Mouse (Mus musculus) hindbrain, postnatal 0 days (tissue): ENCODE results near the gene Gm3417. TPM values are rescaled to one million over a fixed set of nuclear protein-coding genes. Genes with fewer than 3 reads are reported as not detected.
A peak's percentile ranks its signal among the peaks of the same experiment; 100 is the strongest.

Source experiments
- ATAC-seq: fragments of 200-750 bp; cut with Nextera tagmentation; 2 replicates; pipeline ENCODE4 v1.8.0; 2017; ENCODE audit warnings: mild to moderate bottlenecking, moderate TSS enrichment, moderate library complexity
- DNase-seq: peaks from one replicate; pipeline ENCODE4 v3.0.0-alpha.2; 2015; ENCODE audit warnings: low spot score
- H3K27ac ChIP-seq: fragments of 300-500 bp; sonication (generic); 2 replicates; pipeline ENCODE4 v1.5.1; 2014; ENCODE audit warnings: mild to moderate bottlenecking
- H3K27me3 ChIP-seq: fragments of 300-500 bp; sonication (generic); 2 replicates; pipeline ENCODE4 v1.6.1; 2014; ENCODE audit warnings: low read length, mixed read lengths; ENCODE audit not compliant: insufficient read depth
- H3K36me3 ChIP-seq: fragments of 300-500 bp; sonication (generic); 2 replicates; pipeline ENCODE4 v1.6.1; 2014; ENCODE audit warnings: low read length, mixed read lengths; ENCODE audit not compliant: insufficient read depth
- H3K4me1 ChIP-seq: fragments of 300-500 bp; sonication (generic); 2 replicates; pipeline ENCODE4 v1.6.1; 2014; ENCODE audit warnings: antibody characterized with exemption, low read length, mixed read lengths; ENCODE audit not compliant: insufficient read depth
- H3K4me2 ChIP-seq: fragments of 300-500 bp; sonication (generic); 2 replicates; pipeline ENCODE4 v1.6.1; 2014; ENCODE audit warnings: low read depth, mild to moderate bottlenecking, low read length, moderate library complexity, mixed read lengths
- H3K4me3 ChIP-seq: fragments of 300-500 bp; sonication (generic); 2 replicates; pipeline ENCODE4 v1.5.1; 2014; ENCODE audit warnings: low read length
- H3K9ac ChIP-seq: fragments of 300-500 bp; sonication (generic); replicated peaks from 2 replicates; pipeline ENCODE4 v1.6.1; 2014; ENCODE audit warnings: mild to moderate bottlenecking, low read length, moderate library complexity, mixed read lengths
- H3K9me3 ChIP-seq: fragments of 300-500 bp; sonication (generic); 2 replicates; pipeline ENCODE4 v1.6.1; 2016; ENCODE audit warnings: low read length, mixed read lengths
- CTCF ChIP-seq: IDR thresholded peaks from 2 replicates; pipeline ENCODE4 v1.5.1; 2016; ENCODE audit warnings: antibody characterized with exemption, control low read depth, low read depth
- WGBS: fragments of 180-500 bp; shearing (Covaris S2); extraction: QIAGEN DNeasy Blood & Tissue Kit; methylation state at CpG from one replicate; pipeline ENCODE4 v1.1.7; 2014; 5-methylcytosine and 5-hydroxymethylcytosine counted together
- polyA plus RNA-seq: library from polyadenylated mRNA; unstranded; fragments of >200 nt; fragmentation: Nextera tagmentation; extraction: Ambion mirVana; gene quantifications from 2 replicates; pipeline ENCODE4 v1.2.1, GENCODE M21; 2015
- total RNA-seq: library from RNA; depleted of rRNA; stranded (reverse); fragments of >200 nt; gene quantifications from 2 replicates; pipeline ENCODE4 v1.2.3, GENCODE M21; 2014; rRNA removed

Gene Gm3417
- total and polyA plus RNA-seq, 2 experiments from 2014 or later, result 1.3 TPM; not detected in 1

GRCm38 (mm10) chr17:14928631-14929030, 50.0 kb downstream of the Gm3417 start:
- Histone ChIP-seq H3K4me1 (no peaks in the 10 kb centered on the region), H3K36me3 (no peaks in the 10 kb centered on the region), H3K4me3 (no peak overlapping the region), H3K27me3 (no peaks in the 10 kb centered on the region), H3K27ac (no peak overlapping the region), H3K9ac (no peak overlapping the region), H3K9me3 (no peaks in the 10 kb centered on the region), H3K4me2 (no peak overlapping the region)
- WGBS, result 74% methylated on average over 5 of the region's 5 CpGs
- TF ChIP-seq CTCF, result 0 out of 2 replicates have a peak, but pooled peaks have one; percentile 7
- DNase-seq (no peak), ATAC-seq (no peak)

- no peak for DNase-seq
- Histone ChIP-seq H3K4me2 (no peak overlapping the region), H3K27ac (no peak overlapping the region), H3K4me1 (no peaks in the 10 kb centered on the region), H3K4me3 (no peak overlapping the region), H3K9me3 (no peaks in the 10 kb centered on the region), H3K27me3 (no peaks in the 10 kb centered on the region), H3K36me3 (no peaks in the 10 kb centered on the region), H3K9ac (no peak overlapping the region)
- no peak for TF ChIP-seq CTCF
- no peak for ATAC-seq
- 82% methylated on average over 8 of the region's 8 CpGs for WGBS
Observed at GRCm38 (mm10) chr17:14927644-14928218, 50.9 kb downstream of the Gm3417 start.

GRCm38 (mm10) chr17:14921582-14921981, 57.0 kb downstream of the Gm3417 start:
- no peak overlapping the region for H3K27ac ChIP-seq
- DNase-seq, result no peak
- no peaks in the 10 kb centered on the region for H3K36me3 ChIP-seq
- no peaks in the 10 kb centered on the region for H3K27me3 ChIP-seq
- WGBS, result 74% methylated on average over 6 of the region's 6 CpGs
- no peak for ATAC-seq
- TF ChIP-seq CTCF, result no peak
- H3K4me1 ChIP-seq, result no peaks in the 10 kb centered on the region
- H3K4me3 ChIP-seq, result no peak overlapping the region
- H3K9me3 ChIP-seq, result no peaks in the 10 kb centered on the region
- no peak overlapping the region for H3K4me2 ChIP-seq
- no peak overlapping the region for H3K9ac ChIP-seq

GRCm38 (mm10) chr17:14917866-14918265, 60.7 kb downstream of the Gm3417 start:
- no peaks in the 10 kb centered on the region for H3K4me1 ChIP-seq
- 88% methylated on average over 8 of the region's 8 CpGs for WGBS

GRCm38 (mm10) chr17:14914401-14914800, 64.2 kb downstream of the Gm3417 start:
- ATAC-seq (no peak), DNase-seq (no peak)
- H3K4me2 ChIP-seq, result no peak overlapping the region
- H3K4me3 ChIP-seq, result no peak overlapping the region
- no peaks in the 10 kb centered on the region for H3K9me3 ChIP-seq
- WGBS, result 95% methylated on average over 4 of the region's 4 CpGs
- TF ChIP-seq CTCF, result no peak
- no peaks in the 10 kb centered on the region for H3K36me3 ChIP-seq
- no peaks in the 10 kb centered on the region for H3K27me3 ChIP-seq
- H3K27ac ChIP-seq, result no peak overlapping the region
- H3K9ac ChIP-seq, result no peak overlapping the region
- H3K4me1 ChIP-seq, result no peaks in the 10 kb centered on the region

More at GRCm38 (mm10) chr17:14917866-14918265, 60.7 kb downstream of the Gm3417 start:
- Histone ChIP-seq H3K9me3 (no peaks in the 10 kb centered on the region), H3K36me3 (no peaks in the 10 kb centered on the region), H3K9ac (no peak overlapping the region), H3K27ac (no peak overlapping the region), H3K27me3 (no peaks in the 10 kb centered on the region), H3K4me3 (no peak overlapping the region), H3K4me2 (no peak overlapping the region)
- TF ChIP-seq CTCF, result no peak
- DNase-seq (no peak), ATAC-seq (no peak)

Other genes starting within 250 kb of the Gm3417 start
- 0.36 and 1.3 TPM in 2 replicates for gene Wdr27, start 35.6 kb downstream of the Gm3417 start, total RNA-seq
- 11.1 and 11.8 TPM in 2 replicates for gene Wdr27, start 35.6 kb downstream of the Gm3417 start, polyA plus RNA-seq
- gene 1600012H06Rik, start 35.6 kb downstream of the Gm3417 start, total RNA-seq, result 9.7 and 16.1 TPM in 2 replicates
- 23.9 and 25.4 TPM in 2 replicates for gene 1600012H06Rik, start 35.6 kb downstream of the Gm3417 start, polyA plus RNA-seq
- gene Phf10, start 17.5 kb downstream of the Gm3417 start, total RNA-seq, result 35.4 and 38.3 TPM in 2 replicates
- 12.5 and 15.9 TPM in 2 replicates for gene Phf10, start 17.5 kb downstream of the Gm3417 start, polyA plus RNA-seq
- 7.4 and 9.8 TPM in 2 replicates for gene 9030025P20Rik, start 322 bp downstream of the Gm3417 start, total RNA-seq
- gene 9030025P20Rik, start 322 bp downstream of the Gm3417 start, polyA plus RNA-seq, result 8.7 and 8.9 TPM in 2 replicates
- gene Gm3435, start 31.4 kb upstream of the Gm3417 start, total RNA-seq, result 0.65 and 7.8 TPM in 2 replicates
- gene Gm3435, start 31.4 kb upstream of the Gm3417 start, polyA plus RNA-seq, result 7.7 and 10.3 TPM in 2 replicates
- gene Ermard, start 62.4 kb upstream of the Gm3417 start, total RNA-seq, result 37.8 and 44.2 TPM in 2 replicates
- 54.0 and 59.2 TPM in 2 replicates for gene Ermard, start 62.4 kb upstream of the Gm3417 start, polyA plus RNA-seq
- not detected in 2 replicates for gene Tcte3, start 62.7 kb upstream of the Gm3417 start, total RNA-seq
- gene Tcte3, start 62.7 kb upstream of the Gm3417 start, polyA plus RNA-seq, result 1.0 and 2.3 TPM in 2 replicates
- 0.99 and 1.7 TPM in 2 replicates for gene Gm3448, start 62.7 kb upstream of the Gm3417 start, total RNA-seq
- gene Gm3448, start 62.7 kb upstream of the Gm3417 start, polyA plus RNA-seq, result 1.4 and 2.3 TPM in 2 replicates